Mouse (Mus musculus) erythroid progenitor cell, adult 5-6 weeks (primary cell): ENCODE data around the gene Cdk2. TPM values are rescaled to one million over a fixed set of nuclear protein-coding genes. Genes with fewer than 3 reads are reported as not detected.
"Not testable (repeated sequence)": the region's sequence is repeated elsewhere in the genome, so short reads cannot be mapped to it uniquely, and the experiment has no call there.

ENCODE experiments used
- ATAC-seq: replicated peaks from 2 replicates; pipeline ENCODE4 v1.8.0; 2016; ENCODE audit warnings: moderate number of reproducible peaks, mild to moderate bottlenecking, moderate TSS enrichment, inconsistent platforms; ENCODE audit not compliant: poor library complexity, low FRiP score, severe bottlenecking
- total RNA-seq, 2 experiments: library from RNA; stranded (forward) in 1 of 2; stranded (reverse) in 1 of 2; fragments of 150-400 nt in 1 of 2; fragments of 186-747, 209-891 nt in 1 of 2; gene quantifications; 2 replicates each; pipeline versions ENCODE4 v1.2.3 to v1.2.4; 2015 to 2017; ENCODE audit warnings: low replicate concordance in 2 of 2

Cdk2 gene
- total RNA-seq, 2 experiments from 2014 or later: 62.0 to 124 TPM

- not testable (repeated sequence) for ATAC-seq
Observed at GRCm38 (mm10) chr10:128711318-128711717, 6.5 kb upstream of the Cdk2 start.

- peak; percentile 27 for ATAC-seq
Observed at GRCm38 (mm10) chr10:128705317-128705693, 474 bp upstream of the Cdk2 start.

GRCm38 (mm10) chr10:128703895-128704294, 936 bp downstream of the Cdk2 start, which contains the start of gene Pmel:
Gene Pmel (plus strand): TSS chr10:128704195.
- peak; percentile 9; the same call in 1 of the 2 replicates for ATAC-seq

GRCm38 (mm10) chr10:128702328-128703007, 2.4 kb downstream of the Cdk2 start:
- ATAC-seq: no peak

- no peak for ATAC-seq
Observed at GRCm38 (mm10) chr10:128700712-128701111, 4.1 kb downstream of the Cdk2 start.

- ATAC-seq: no peak
Observed at GRCm38 (mm10) chr10:128699611-128700010, 5.2 kb downstream of the Cdk2 start.

GRCm38 (mm10) chr10:128699006-128699405, 5.8 kb downstream of the Cdk2 start:
- ATAC-seq: no peak

- ATAC-seq: no peak
Observed at GRCm38 (mm10) chr10:128697072-128697725, 7.6 kb downstream of the Cdk2 start.

- peak; percentile 95 for ATAC-seq
Observed at GRCm38 (mm10) chr10:128695992-128696807, 8.6 kb downstream of the Cdk2 start, which contains the start of gene Rab5b. Gene Rab5b (minus strand): TSS chr10:128696264.

- no peak; the same call in 1 of the 2 replicates for ATAC-seq
Observed at GRCm38 (mm10) chr10:128695411-128695991, 9.3 kb downstream of the Cdk2 start.

GRCm38 (mm10) chr10:128674469-128675008, 30.3 kb downstream of the Cdk2 start:
- peak; percentile 71 for ATAC-seq

- ATAC-seq: peak; percentile 77
Observed at GRCm38 (mm10) chr10:128673763-128674468, 30.9 kb downstream of the Cdk2 start, which contains the start of gene Suox. Gene Suox (minus strand): TSS chr10:128674073.

- no peak for ATAC-seq
Observed at GRCm38 (mm10) chr10:128671148-128671547, 33.7 kb downstream of the Cdk2 start.

GRCm38 (mm10) chr10:128668790-128669672, 35.8 kb downstream of the Cdk2 start:
- ATAC-seq: peak; percentile 37; the same call in 1 of the 2 replicates

- ATAC-seq: peak; percentile 67
Observed at GRCm38 (mm10) chr10:128665806-128666205, 39.0 kb downstream of the Cdk2 start.

GRCm38 (mm10) chr10:128665307-128665706, 39.5 kb downstream of the Cdk2 start:
- ATAC-seq: peak; percentile 57

GRCm38 (mm10) chr10:128664808-128665207, 40.0 kb downstream of the Cdk2 start:
- ATAC-seq: peak; percentile 80
